28 mouse cellular contexts compared by ENCODE assay signal in the genomic region with DNA sequence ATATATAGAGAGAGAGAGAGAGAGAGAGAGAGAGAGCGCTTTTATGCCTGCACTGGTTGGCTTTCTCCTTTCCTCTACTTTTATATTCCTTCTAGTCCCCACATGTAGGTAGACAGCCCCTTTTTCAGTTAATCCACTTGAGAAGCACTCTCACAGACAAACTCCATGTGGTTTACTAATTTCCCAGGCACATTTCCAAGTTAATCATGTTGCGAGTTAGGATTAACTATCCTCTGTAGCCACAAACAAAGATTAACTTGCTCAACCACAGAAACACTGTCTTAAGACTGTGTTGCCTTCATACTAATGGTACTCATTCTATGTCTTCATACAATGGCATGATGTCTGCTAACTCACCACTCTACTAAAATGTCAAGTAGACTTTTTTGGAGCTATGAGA.
"Had no signal": no experiment of that assay in that cellular context is flagged by ENCODE, and none has a peak within 500 bp of the region (broad histone marks: within the 10 kb centered on the region; RNA-seq: fewer than 3 reads in every experiment).

No protein-coding gene starts in this region.

- DNase-seq: left cerebral cortex, postnatal 4 days; liver; liver, embryonic 13.5 days; liver, postnatal 0 days; lung, adult 18-20 months; lung, adult 2 months; lung, embryonic 14.5 days; lung, postnatal 10 days; lung, postnatal 14 days; lung, postnatal 36 days; lung, postnatal 4 days; midbrain, embryonic 14.5 days had no signal

- H3K4me3 ChIP-seq: limb, embryonic 10.5 days; limb, embryonic 12.5 days; limb, embryonic 13.5 days; limb, embryonic 15.5 days; liver, embryonic 12.5 days; liver, embryonic 13.5 days; liver, embryonic 15.5 days; lung, embryonic 15.5 days; megakaryocyte, embryonic 14.5 days; midbrain, embryonic 10.5 days; midbrain, embryonic 12.5 days; midbrain, embryonic 13.5 days; midbrain, embryonic 15.5 days; myocyte; neural tube, embryonic 12.5 days had no signal

- H3K27me3 ChIP-seq: limb, embryonic 12.5 days; limb, embryonic 13.5 days; limb, embryonic 15.5 days; liver, embryonic 12.5 days; liver, embryonic 13.5 days; liver, embryonic 15.5 days; lung, embryonic 15.5 days; megakaryocyte, embryonic 14.5 days; midbrain, embryonic 12.5 days; midbrain, embryonic 13.5 days; midbrain, embryonic 15.5 days; neural tube, embryonic 12.5 days had no signal

- H3K4me1 ChIP-seq: liver, embryonic 12.5 days; liver, embryonic 13.5 days; liver, embryonic 15.5 days; lung, embryonic 15.5 days; megakaryocyte, embryonic 14.5 days; midbrain, embryonic 10.5 days; midbrain, embryonic 12.5 days; neural tube, embryonic 12.5 days had no signal

- H3K27ac ChIP-seq: limb, embryonic 10.5 days; limb, embryonic 12.5 days; limb, embryonic 13.5 days; limb, embryonic 15.5 days; liver, embryonic 12.5 days; liver, embryonic 13.5 days; liver, embryonic 14.5 days; liver, embryonic 15.5 days; lung, embryonic 15.5 days; macrophage; midbrain, embryonic 10.5 days; midbrain, embryonic 12.5 days; midbrain, embryonic 13.5 days; midbrain, embryonic 15.5 days; neural tube, embryonic 12.5 days had no signal

- H3K36me3 ChIP-seq: limb, embryonic 10.5 days; limb, embryonic 12.5 days; limb, embryonic 13.5 days; limb, embryonic 15.5 days; liver, embryonic 12.5 days; liver, embryonic 13.5 days; liver, embryonic 15.5 days; lung, embryonic 15.5 days; midbrain, embryonic 10.5 days; midbrain, embryonic 12.5 days; midbrain, embryonic 13.5 days; midbrain, embryonic 15.5 days; neural tube, embryonic 12.5 days had no signal
